Mouse (Mus musculus): ENCODE measurements around the gene Rabgef1.

DNA sequence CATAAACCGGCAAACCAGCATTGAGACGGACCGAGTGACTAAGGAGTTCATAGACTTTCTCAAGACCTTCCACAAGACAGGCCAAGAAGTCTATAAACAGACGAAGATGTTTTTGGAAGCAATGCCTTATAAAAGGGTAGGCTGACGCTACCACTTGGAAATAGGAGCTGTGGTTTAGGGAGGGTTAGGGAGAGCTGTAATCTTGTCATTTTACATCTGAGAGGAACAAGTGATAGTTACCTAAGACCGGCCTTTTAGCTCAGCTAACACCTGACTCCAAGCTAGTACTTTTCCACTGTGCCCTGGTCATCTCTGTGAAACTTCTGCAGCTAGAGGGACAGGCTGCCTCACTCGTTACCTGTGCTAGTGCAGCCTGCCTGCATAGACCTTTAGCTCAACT is 26.4 kb downstream of the Rabgef1 start:
- TF ChIP-seq CTCF (IDR thresholded peaks at IDR 0.05; ENCODE audit: borderline replicate concordance, insufficient read depth, low read depth, low read length) (no peak), POLR2A (IDR thresholded peaks at IDR 0.05; ENCODE audit: borderline replicate concordance, insufficient read depth, low read length) (no peak)

Data from cerebellum, adult 2 months (tissue).